Mouse (Mus musculus) E14TG2a.4 (cell line): ENCODE data around the gene Actr5.

Experiments used
- CTCF ChIP-seq: conservative IDR thresholded peaks from 2 replicates; pipeline ENCODE4 v1.5.1; 2014; ENCODE audit warnings: low read length
- NANOG ChIP-seq: IDR thresholded peaks from 2 replicates; pipeline ENCODE4 v1.6.1; 2014; ENCODE audit warnings: borderline replicate concordance, low read length, mixed read lengths
- POU5F1 ChIP-seq: IDR thresholded peaks from 2 replicates; pipeline ENCODE4 v1.6.1; 2014; ENCODE audit warnings: low read length, borderline replicate concordance

GRCm38 (mm10) chr2:158642587-158642986 lies 17.9 kb downstream of the Actr5 start:
- TF ChIP-seq CTCF (no peak), NANOG (no peak), POU5F1 (no peak)
